Mouse (Mus musculus) C2C12 (cell line): ENCODE measurements around the gene Immp2l. TPM values are rescaled to one million over a fixed set of nuclear protein-coding genes. Genes with fewer than 3 reads are reported as not detected.

ENCODE experiments used
- H3K27me3 ChIP-seq: one replicate; pipeline ENCODE4 v1.6.1; 2011; ENCODE audit not compliant: control insufficient read depth, insufficient read depth, insufficient read length
- H3K36me3 ChIP-seq: one replicate; pipeline ENCODE4 v1.6.1; 2011; ENCODE audit not compliant: control insufficient read depth, insufficient read depth
- H3K4me3 ChIP-seq: one replicate; pipeline ENCODE4 v1.5.1; 2011; ENCODE audit warnings: mild to moderate bottlenecking, control low read depth; ENCODE audit not compliant: poor library complexity, insufficient read depth, severe bottlenecking
- H3K79me2 ChIP-seq: one replicate; pipeline ENCODE4 v1.6.1; 2011; ENCODE audit not compliant: control insufficient read depth, insufficient read depth
- H3K79me3 ChIP-seq: one replicate; pipeline ENCODE4 v1.6.1; 2011; ENCODE audit warnings: low read depth, control low read depth
- H3ac ChIP-seq: one replicate; pipeline ENCODE3; 2011; ENCODE audit warnings: low read depth; ENCODE audit not compliant: control insufficient read depth, insufficient read length
- CEBPB ChIP-seq: IDR thresholded peaks from one replicate; pipeline ENCODE4 v1.6.1; 2011; ENCODE audit warnings: low read depth, mild to moderate bottlenecking, control low read depth, moderate library complexity
- CTCF ChIP-seq: IDR thresholded peaks from one replicate; pipeline ENCODE4 v1.5.1; 2011; ENCODE audit not compliant: control insufficient read depth, insufficient read depth, insufficient read length
- FOSL1 ChIP-seq: IDR thresholded peaks from one replicate; pipeline ENCODE4 v1.8.0; 2011; ENCODE audit warnings: mild to moderate bottlenecking, low read length; ENCODE audit not compliant: poor library complexity, insufficient read depth, severe bottlenecking
- MAX ChIP-seq: IDR thresholded peaks from one replicate; pipeline ENCODE4 v1.6.1; 2011; ENCODE audit warnings: mild to moderate bottlenecking, control low read depth
- MYOD1 ChIP-seq: IDR thresholded peaks from one replicate; pipeline ENCODE4 v1.6.1; 2011; ENCODE audit warnings: low read depth; ENCODE audit not compliant: control insufficient read depth, insufficient read length
- MYOG ChIP-seq: IDR thresholded peaks from one replicate; pipeline ENCODE4 v1.6.1; 2011; ENCODE audit not compliant: control insufficient read depth, insufficient read length; ENCODE audit errors: extremely low read depth
- USF1 ChIP-seq: IDR thresholded peaks from one replicate; pipeline ENCODE4 v1.6.1; 2011; ENCODE audit warnings: low read depth, mild to moderate bottlenecking, control low read depth, moderate library complexity
- polyA plus RNA-seq: library from polyadenylated mRNA; unstranded; fragments of >200 nt; fragmentation: generic; extraction: Trizol; gene quantifications from one replicate; pipeline ENCODE4 v1.2.1, GENCODE M21; 2012; ENCODE audit warnings: missing spikeins

Gene Immp2l
- polyA plus RNA-seq, 1 experiment: 6.2 TPM

DNA sequence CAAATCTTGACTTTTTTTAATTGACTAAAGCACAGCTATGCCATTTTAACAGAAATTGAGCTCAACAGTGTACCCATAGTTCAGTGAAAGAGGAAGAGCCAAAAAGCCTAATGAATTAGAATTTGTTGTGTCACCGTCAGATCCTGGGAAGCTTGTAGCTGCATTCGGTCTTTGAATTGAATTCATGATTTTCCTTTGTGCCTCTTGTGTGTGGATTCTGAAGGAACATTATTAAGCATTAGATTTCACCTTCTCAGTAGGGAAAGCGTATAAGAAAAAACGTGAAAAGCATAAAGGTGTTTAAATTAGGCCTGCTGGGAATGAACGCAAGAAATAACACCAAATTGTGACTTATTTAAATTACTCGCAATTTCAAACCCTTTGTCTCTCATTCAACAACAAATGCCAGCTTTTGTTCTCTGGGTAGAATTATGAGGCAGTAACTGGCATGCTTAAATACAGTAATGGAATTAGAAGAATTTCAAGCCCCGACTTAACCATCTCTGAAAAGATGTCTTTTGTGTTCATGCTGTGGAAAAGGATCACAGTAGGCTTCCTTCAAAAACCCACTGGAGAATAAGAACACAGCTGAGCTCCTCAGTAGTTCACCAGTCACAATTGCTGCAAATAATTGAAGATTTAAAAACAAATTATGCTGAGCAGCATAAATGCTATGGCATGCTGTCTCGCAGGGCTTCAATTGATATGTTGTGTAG, 626.1 kb downstream of the Immp2l start:
- Histone ChIP-seq H3K36me3 (no peaks in the 10 kb centered on the region), H3K79me2 (no peaks in the 10 kb centered on the region), H3K79me3 (no peaks in the 10 kb centered on the region), H3K27me3 (no peaks in the 10 kb centered on the region), H3ac (no peak overlapping the region), H3K4me3 (no peak overlapping the region)
- TF ChIP-seq MAX (no peak), MYOG (no peak), FOSL1 (no peak), CTCF (no peak), MYOD1 (no peak), CEBPB (no peak), USF1 (no peak)

- no peaks in the 10 kb centered on the region for H3K27me3 ChIP-seq
- H3K79me2 ChIP-seq: no peaks in the 10 kb centered on the region
- H3K36me3 ChIP-seq: no peaks in the 10 kb centered on the region
- TF ChIP-seq MYOG (no peak), CTCF (no peak), CEBPB (no peak), MAX (no peak), USF1 (no peak), MYOD1 (no peak), FOSL1 (no peak)
- H3K4me3 ChIP-seq: no peak overlapping the region
- H3ac ChIP-seq: no peak overlapping the region
- no peaks in the 10 kb centered on the region for H3K79me3 ChIP-seq
These were observed 644.4 kb downstream of the Immp2l start for GRCm38 (mm10) chr12:41668280-41668679.

- Histone ChIP-seq H3K36me3 (no peaks in the 10 kb centered on the region), H3K27me3 (no peaks in the 10 kb centered on the region), H3K79me2 (no peaks in the 10 kb centered on the region), H3K4me3 (no peak overlapping the region), H3K79me3 (no peaks in the 10 kb centered on the region), H3ac (no peak overlapping the region)
- no peak for TF ChIP-seq MYOD1
- TF ChIP-seq MYOG: no peak
- TF ChIP-seq USF1: no peak
- TF ChIP-seq MAX: no peak
- TF ChIP-seq CEBPB: no peak
- TF ChIP-seq FOSL1: no peak
- TF ChIP-seq CTCF: no peak
These were observed 645.6 kb downstream of the Immp2l start for GRCm38 (mm10) chr12:41669481-41669880.

DNA sequence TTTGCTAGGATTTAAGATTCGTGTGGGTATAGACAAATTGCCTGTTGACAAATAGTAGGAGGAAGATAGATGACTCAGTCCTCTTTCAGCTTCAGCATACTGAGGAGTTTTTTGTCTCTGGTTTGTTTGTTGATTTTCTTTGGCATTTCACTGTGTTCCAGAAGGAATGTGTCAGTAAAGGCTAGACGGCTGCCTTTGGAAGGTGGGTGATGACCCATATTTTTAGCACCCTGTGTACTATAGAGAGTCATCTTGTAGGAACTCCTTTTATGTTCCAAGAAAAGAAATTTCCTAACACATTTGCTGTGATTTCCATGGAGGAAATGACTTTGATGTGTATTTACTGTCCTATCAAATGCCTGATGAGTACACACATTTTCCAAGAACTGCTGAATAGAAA, 651.0 kb downstream of the Immp2l start:
- Histone ChIP-seq H3K79me3 (no peaks in the 10 kb centered on the region), H3K36me3 (no peaks in the 10 kb centered on the region), H3K79me2 (no peaks in the 10 kb centered on the region), H3K27me3 (no peaks in the 10 kb centered on the region), H3ac (no peak overlapping the region), H3K4me3 (no peak overlapping the region)
- TF ChIP-seq MYOG: no peak
- TF ChIP-seq FOSL1: no peak
- no peak for TF ChIP-seq MAX
- no peak for TF ChIP-seq CEBPB
- TF ChIP-seq CTCF: no peak
- no peak for TF ChIP-seq MYOD1
- TF ChIP-seq USF1: no peak

DNA sequence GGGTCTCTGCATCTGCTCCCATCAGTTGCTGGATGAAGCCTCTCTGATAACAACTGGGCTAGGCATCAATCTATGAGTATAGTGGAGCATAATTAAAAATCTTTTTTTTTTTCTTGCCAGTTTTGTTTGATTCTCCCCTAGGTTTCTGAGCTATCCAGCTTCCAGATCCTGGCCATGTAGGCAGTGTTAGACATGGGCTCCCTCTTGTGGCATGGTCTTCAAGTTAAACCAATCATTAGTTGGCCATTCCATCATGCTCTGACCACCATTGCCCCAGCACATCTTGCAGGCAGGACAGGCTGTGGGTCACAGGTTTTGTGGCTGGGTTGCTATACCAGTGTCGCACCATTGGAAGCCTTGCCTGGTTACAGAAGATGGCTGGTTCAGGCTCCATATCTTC, 656.3 kb downstream of the Immp2l start:
- Histone ChIP-seq H3K79me3 (no peaks in the 10 kb centered on the region), H3K36me3 (no peaks in the 10 kb centered on the region), H3K79me2 (no peaks in the 10 kb centered on the region), H3ac (no peak overlapping the region), H3K4me3 (no peak overlapping the region), H3K27me3 (no peaks in the 10 kb centered on the region)
- TF ChIP-seq USF1 (no peak), MYOG (no peak), MYOD1 (no peak), FOSL1 (no peak)

GRCm38 (mm10) chr12:41682141-41682540, 658.3 kb downstream of the Immp2l start:
- Histone ChIP-seq H3K79me3 (no peaks in the 10 kb centered on the region), H3K27me3 (no peaks in the 10 kb centered on the region), H3K36me3 (no peaks in the 10 kb centered on the region), H3K79me2 (no peaks in the 10 kb centered on the region), H3K4me3 (no peak overlapping the region), H3ac (no peak overlapping the region)
- no peak for TF ChIP-seq FOSL1

- H3K4me3 ChIP-seq: no peak overlapping the region
- no peaks in the 10 kb centered on the region for H3K79me2 ChIP-seq
- TF ChIP-seq FOSL1 (no peak), MYOD1 (no peak), MYOG (no peak), USF1 (no peak), CTCF (no peak), MAX (no peak)
- no peak overlapping the region for H3ac ChIP-seq
- H3K79me3 ChIP-seq: no peaks in the 10 kb centered on the region
- H3K27me3 ChIP-seq: no peaks in the 10 kb centered on the region
- no peaks in the 10 kb centered on the region for H3K36me3 ChIP-seq
These were observed 665.9 kb downstream of the Immp2l start for GRCm38 (mm10) chr12:41689809-41690208.
